Comparison of ENCODE assay signal across 9 mouse cellular contexts in genomic region chr5:32712221-32713041, GRCm38 (mm10).
DNase-seq lines count a peak whose midpoint lies in the region; ATAC-seq lines count a peak whose summit lies in the region.
"Had no signal": no experiment of that assay in that cellular context is flagged by ENCODE, and none has a peak within 500 bp of the region (broad histone marks: within the 10 kb centered on the region; RNA-seq: fewer than 3 reads in every experiment).

No protein-coding gene starts in this region.

- H3K27me3 ChIP-seq in heart, embryonic 13.5 days (replicated peaks): no peaks in the 10 kb centered on the region
- H3K27me3 ChIP-seq in hindbrain, embryonic 13.5 days: no peaks in the 10 kb centered on the region
- H3K27me3 ChIP-seq in midbrain, embryonic 14.5 days (ENCODE audit: control insufficient read depth, insufficient read depth, low read length): no peaks in the 10 kb centered on the region

- H3K4me1 ChIP-seq in heart, embryonic 13.5 days: peaks cover 8% of the 10 kb centered on the region
- H3K4me1 ChIP-seq in hindbrain, embryonic 13.5 days (replicated peaks): peaks cover 13% of the 10 kb centered on the region
- 0 out of 2 replicates have a peak, but pooled peaks cover 5% of the 10 kb centered on the region for H3K4me1 ChIP-seq in midbrain, embryonic 14.5 days (ENCODE audit: control insufficient read depth, insufficient read depth, low read length)

- H3K4me3 ChIP-seq in heart, embryonic 13.5 days: no peak overlapping the region; the same call in 1 of the 2 replicates
- peak overlapping the region; percentile 72 for H3K4me3 ChIP-seq in hindbrain, embryonic 13.5 days
- peak overlapping the region; percentile 65 for H3K4me3 ChIP-seq in midbrain, embryonic 14.5 days (replicated peaks; ENCODE audit: low read depth, low read length)

- 72% methylated on average over 4 of the region's 4 CpGs for WGBS in heart, embryonic 13.5 days
- 73% methylated on average over 4 of the region's 4 CpGs for WGBS in hindbrain, embryonic 13.5 days
- 70% methylated on average over 4 of the region's 4 CpGs for WGBS in midbrain, embryonic 14.5 days

- no peak for DNase-seq in heart, postnatal 14 days
- peak; percentile 22 for DNase-seq in MN1 (ENCODE audit: low spot score)
- no peak for DNase-seq in midbrain, embryonic 14.5 days
- no peak for DNase-seq in left cerebral cortex, adult 9 months (ENCODE audit: low spot score in 2 of 2)
- DNase-seq in frontal cortex, postnatal 14 days (ENCODE audit: low spot score in 2 of 2): no peak
- DNase-seq: lung, postnatal 10 days had no signal

- no peaks in the 10 kb centered on the region for H3K9me3 ChIP-seq in heart, embryonic 13.5 days
- no peaks in the 10 kb centered on the region for H3K9me3 ChIP-seq in hindbrain, embryonic 13.5 days
- H3K9me3 ChIP-seq in midbrain, embryonic 14.5 days (ENCODE audit: control insufficient read depth, low read length): no peaks in the 10 kb centered on the region

- no peak overlapping the region for H3K27ac ChIP-seq in heart, embryonic 13.5 days (replicated peaks)
- H3K27ac ChIP-seq in hindbrain, embryonic 13.5 days: 0 out of 2 replicates have a peak overlapping the region, but pooled peaks have one; percentile 87
- H3K27ac ChIP-seq in midbrain, embryonic 14.5 days (replicated peaks; ENCODE audit: low read depth, low read length): no peak overlapping the region

- no peak for ATAC-seq in heart, embryonic 13.5 days (ENCODE audit: extremely low read depth, insufficient number of reproducible peaks, low FRiP score, low TSS enrichment)
- no peak for ATAC-seq in hindbrain, embryonic 13.5 days (ENCODE audit: low FRiP score)
- ATAC-seq in midbrain, embryonic 14.5 days (ENCODE audit: low FRiP score, low TSS enrichment): no peak
- ATAC-seq in granulocyte monocyte progenitor cell, adult 5-6 weeks (replicated peaks; ENCODE audit: poor library complexity, severe bottlenecking): no peak

- H3K9ac ChIP-seq in heart, embryonic 13.5 days: no peak overlapping the region; the same call in 1 of the 2 replicates
- H3K9ac ChIP-seq in hindbrain, embryonic 13.5 days: peak overlapping the region; percentile 78
- H3K9ac ChIP-seq in midbrain, embryonic 14.5 days (replicated peaks; ENCODE audit: low read length): no peak overlapping the region; the same call in 1 of the 2 replicates

- peak overlapping the region; percentile 89 for H3K4me2 ChIP-seq in heart, embryonic 13.5 days
- H3K4me2 ChIP-seq in hindbrain, embryonic 13.5 days: peak overlapping the region; percentile 86
- H3K4me2 ChIP-seq in midbrain, embryonic 14.5 days (ENCODE audit: low read length): peak overlapping the region; percentile 71

- intact Hi-C loops in heart, postnatal 14 days (cut with DNase I): loop anchor here (5.0 kb wide), 1 partner anchor 125 kb away; no protein-coding TSS in a partner anchor

- no peaks in the 10 kb centered on the region for H3K36me3 ChIP-seq in heart, embryonic 13.5 days
- no peaks in the 10 kb centered on the region for H3K36me3 ChIP-seq in hindbrain, embryonic 13.5 days
- H3K36me3 ChIP-seq in midbrain, embryonic 14.5 days (ENCODE audit: control insufficient read depth, insufficient read depth, low read length): no peaks in the 10 kb centered on the region
